Mouse (Mus musculus) ES-E14 (cell line): Measurements from ENCODE around the gene Amh. TPM values are rescaled to one million over a fixed set of nuclear protein-coding genes. Genes with fewer than 3 reads are reported as not detected.

Experiments used
- DNase-seq: peaks from one replicate; pipeline ENCODE4 v3.0.0-alpha.2; 2013; ENCODE audit warnings: low read depth, low spot score
- H3K27ac ChIP-seq: 2 replicates; pipeline ENCODE4 v1.5.1; 2012; ENCODE audit warnings: low read depth, mild to moderate bottlenecking, low read length, moderate library complexity, mixed read lengths; ENCODE audit not compliant: poor library complexity, insufficient read depth, severe bottlenecking
- H3K36me3 ChIP-seq: 2 replicates; pipeline ENCODE4 v1.6.1; 2012; ENCODE audit warnings: mild to moderate bottlenecking, low read length, moderate library complexity, mixed read lengths; ENCODE audit not compliant: control insufficient read depth, poor library complexity, insufficient read depth, severe bottlenecking
- H3K4me1 ChIP-seq, 2 experiments: fragments of 150-350 bp in 1 of 2; sonication (generic) in 1 of 2; 2 replicates each; pipeline ENCODE4 v1.6.1; 2012; ENCODE audit warnings: low read length in 2 of 2, mild to moderate bottlenecking in 1 of 2, mixed read lengths in 1 of 2; ENCODE audit not compliant: control insufficient read depth in 2 of 2, insufficient read depth in 2 of 2, poor library complexity in 1 of 2
- H3K4me3 ChIP-seq, 2 experiments: fragments of 150-350 bp in 1 of 2; sonication (generic) in 1 of 2; 2 replicates each; pipeline ENCODE4 v1.5.1; 2012; ENCODE audit warnings: low read length in 2 of 2, low read depth in 1 of 2, mild to moderate bottlenecking in 1 of 2, mixed read lengths in 1 of 2; ENCODE audit not compliant: insufficient read depth in 1 of 2, poor library complexity in 1 of 2, severe bottlenecking in 1 of 2
- H3K9ac ChIP-seq: 2 replicates; pipeline ENCODE4 v1.6.1; 2012; ENCODE audit warnings: low read depth, mild to moderate bottlenecking, low read length, mixed read lengths; ENCODE audit not compliant: poor library complexity, insufficient read depth, severe bottlenecking
- H3K9me3 ChIP-seq: fragments of 150-350 bp; sonication (generic); 2 replicates; pipeline ENCODE4 v1.6.1; 2012; ENCODE audit warnings: low read depth, mild to moderate bottlenecking, low read length; ENCODE audit not compliant: control insufficient read depth, insufficient read depth
- CHD2 ChIP-seq: IDR thresholded peaks from 2 replicates; pipeline ENCODE4 v1.6.1; 2014; ENCODE audit warnings: mild to moderate bottlenecking, low read depth, low read length, inconsistent platforms
- HCFC1 ChIP-seq: IDR thresholded peaks from 2 replicates; pipeline ENCODE4 v1.6.1; 2012; ENCODE audit warnings: low read length, inconsistent platforms, borderline replicate concordance; ENCODE audit not compliant: insufficient read depth
- MAFK ChIP-seq: IDR thresholded peaks from 2 replicates; pipeline ENCODE4 v1.6.1; 2014; ENCODE audit warnings: mild to moderate bottlenecking, low read depth, low read length, inconsistent platforms; ENCODE audit not compliant: insufficient read depth
- ZC3H11A ChIP-seq: IDR thresholded peaks from 2 replicates; pipeline ENCODE4 v1.6.1; 2012; ENCODE audit warnings: low read depth, mild to moderate bottlenecking, inconsistent platforms, low read length, borderline replicate concordance
- ZNF384 ChIP-seq: IDR thresholded peaks from 2 replicates; pipeline ENCODE4 v1.6.1; 2012; ENCODE audit warnings: low read depth, low read length, inconsistent platforms
- in situ Hi-C, 2 experiments: fragments of 600-800 bp; cut with MboI; formaldehyde crosslinking; loops; one replicate each; pipeline ENCODE4 v1.15.1; 2025; ENCODE audit warnings: low sequenced_read_pairs in 2 of 2, inconsistent platforms in 1 of 2; ENCODE audit not compliant: unreplicated experiment in 2 of 2
- total RNA-seq: library from RNA; depleted of rRNA; stranded (reverse); fragments of 300-350 nt; gene quantifications from 2 replicates; pipeline ENCODE4 v1.2.3, GENCODE M21; 2012

Amh gene
- total RNA-seq, 1 experiment = 1.0 TPM

GRCm38 (mm10) chr10:80822528-80822927 is 17.5 kb downstream of the Amh start:
- H3K9me3 ChIP-seq = no peaks in the 10 kb centered on the region
- no peak overlapping the region for H3K4me3 ChIP-seq
- DNase-seq = no peak
- no peak overlapping the region for H3K27ac ChIP-seq
- peaks cover 0 to 3% of the 10 kb centered on the region in 2 experiments; a peak in 2 of 4 replicates for H3K4me1 ChIP-seq
- peaks cover under 1% of the 10 kb centered on the region; the same call in 1 of the 2 replicates for H3K36me3 ChIP-seq
- no peak overlapping the region for H3K9ac ChIP-seq
- in situ Hi-C loops = no loop called here
- TF ChIP-seq ZNF384 (no peak), ZC3H11A (no peak), HCFC1 (no peak), MAFK (no peak), CHD2 (no peak)

GRCm38 (mm10) chr10:80823316-80823715 is 18.3 kb downstream of the Amh start:
- in situ Hi-C loops = no loop called here
- H3K36me3 ChIP-seq = peaks cover 9% of the 10 kb centered on the region; the same call in 1 of the 2 replicates
- no peak for DNase-seq
- no peak overlapping the region for H3K9ac ChIP-seq
- H3K4me3 ChIP-seq = no peak overlapping the region
- H3K9me3 ChIP-seq = no peaks in the 10 kb centered on the region
- TF ChIP-seq MAFK (no peak), ZNF384 (no peak), CHD2 (no peak), HCFC1 (no peak), ZC3H11A (no peak)
- H3K27ac ChIP-seq = no peak overlapping the region
- peaks cover 0 to 5% of the 10 kb centered on the region in 2 experiments; a peak in 2 of 4 replicates for H3K4me1 ChIP-seq

- no peak overlapping the region for H3K4me3 ChIP-seq
- H3K4me1 ChIP-seq = peaks cover 0 to 5% of the 10 kb centered on the region in 2 experiments; a peak in 2 of 4 replicates
- H3K27ac ChIP-seq = no peak overlapping the region
- DNase-seq = no peak
- TF ChIP-seq CHD2 (no peak), HCFC1 (no peak), ZC3H11A (no peak), MAFK (no peak), ZNF384 (no peak)
- in situ Hi-C loops = no loop called here
- H3K9ac ChIP-seq = peak overlapping the region; percentile 14; the same call in 1 of the 2 replicates
- no peaks in the 10 kb centered on the region for H3K9me3 ChIP-seq
- peaks cover 13% of the 10 kb centered on the region for H3K36me3 ChIP-seq
Observed at GRCm38 (mm10) chr10:80823847-80824643, 19.0 kb downstream of the Amh start.

- no peak overlapping the region for H3K4me3 ChIP-seq
- no peak for DNase-seq
- TF ChIP-seq ZNF384 (no peak), ZC3H11A (0 out of 2 replicates have a peak, but pooled peaks have one; percentile 6), HCFC1 (no peak)
- peaks cover 21% of the 10 kb centered on the region for H3K36me3 ChIP-seq
- H3K9me3 ChIP-seq = no peaks in the 10 kb centered on the region
- peaks cover 0 to 6% of the 10 kb centered on the region in 2 experiments; a peak in 2 of 4 replicates for H3K4me1 ChIP-seq
- in situ Hi-C loops = no loop called here
- H3K9ac ChIP-seq = no peak overlapping the region
- H3K27ac ChIP-seq = no peak overlapping the region
Observed at GRCm38 (mm10) chr10:80824827-80825226, 19.8 kb downstream of the Amh start.
